17 mouse cellular contexts compared by ENCODE assay signal in the genomic region with DNA sequence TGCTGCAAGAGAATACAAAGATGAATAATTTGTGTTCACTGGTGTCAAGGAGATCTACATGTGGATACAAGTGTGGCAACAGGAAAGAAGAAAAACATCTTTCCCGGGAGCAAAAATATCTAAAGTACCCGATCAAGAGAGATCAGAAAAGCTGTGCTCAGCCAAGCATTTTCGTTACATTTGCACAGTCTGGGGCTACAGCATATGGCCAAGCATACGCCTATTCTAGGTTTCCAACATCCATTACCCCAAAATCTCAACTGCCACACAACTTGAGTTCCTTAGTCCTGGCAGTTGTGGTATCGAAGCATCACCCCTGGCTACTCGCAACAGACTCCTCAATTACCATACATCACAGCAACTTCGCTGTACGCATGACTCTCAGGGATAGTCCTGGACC. TPM values are rescaled to one million over a fixed set of nuclear protein-coding genes. Genes with fewer than 3 reads are reported as not detected.
A peak's percentile ranks its signal among the peaks of the same experiment; 100 is the strongest.
DNase-seq lines count a peak whose midpoint lies in the region; ATAC-seq and TF ChIP-seq lines count a peak whose summit lies in the region.
"Had no signal": no experiment of that assay in that cellular context is flagged by ENCODE, and none has a peak within 500 bp of the region (broad histone marks: within the 10 kb centered on the region; RNA-seq: fewer than 3 reads in every experiment).

No protein-coding gene starts in this region.

- TF ChIP-seq CTCF in forebrain, postnatal 0 days (IDR thresholded peaks at IDR 0.05; ENCODE audit: low read depth), result no peak

- no peak overlapping the region for H3K27ac ChIP-seq in forebrain, postnatal 0 days (ENCODE audit: low read depth, low read length)
- H3K27ac ChIP-seq in forebrain, embryonic 14.5 days (ENCODE audit: low read depth, low read length), result no peak overlapping the region
- H3K27ac ChIP-seq: embryonic facial prominence, embryonic 10.5 days; embryonic facial prominence, embryonic 12.5 days; forebrain, embryonic 13.5 days had no signal

- no peaks in the 10 kb centered on the region for H3K27me3 ChIP-seq in forebrain, postnatal 0 days (ENCODE audit: insufficient read depth, low read length)
- H3K27me3 ChIP-seq in forebrain, embryonic 14.5 days (replicated peaks; ENCODE audit: control insufficient read depth, insufficient read depth, low read length), result no peaks in the 10 kb centered on the region
- H3K27me3 ChIP-seq: embryonic facial prominence, embryonic 12.5 days; forebrain, embryonic 13.5 days had no signal

- H3K4me3 ChIP-seq in forebrain, postnatal 0 days (ENCODE audit: low read depth, low read length), result no peak overlapping the region
- H3K4me3 ChIP-seq in forebrain, embryonic 14.5 days (ENCODE audit: low read depth, low read length), result no peak overlapping the region
- H3K4me3 ChIP-seq: embryonic facial prominence, embryonic 10.5 days; embryonic facial prominence, embryonic 12.5 days; forebrain, embryonic 13.5 days had no signal

- H3K9ac ChIP-seq in forebrain, postnatal 0 days, result no peak overlapping the region
- H3K9ac ChIP-seq in forebrain, embryonic 14.5 days (ENCODE audit: low read length), result no peak overlapping the region
- H3K9ac ChIP-seq: embryonic facial prominence, embryonic 12.5 days; forebrain, embryonic 13.5 days had no signal

- DNase-seq in forebrain, postnatal 0 days, result peak; percentile 8
- no peak for DNase-seq in forebrain, embryonic 14.5 days (ENCODE audit: low spot score)
- peak; percentile 36 for DNase-seq in brain, adult 2 months (ENCODE audit: low read depth, low spot score)
- DNase-seq in brain, embryonic 18.5 days (ENCODE audit: low read depth, low spot score), result peak; percentile 1
- DNase-seq in adrenal gland, postnatal 36 days, result no peak
- DNase-seq: adrenal gland, adult 2 months; adrenal gland, postnatal 10 days; adrenal gland, postnatal 25 days; cerebellum, adult 11-12 months; cerebellum, adult 2 months; cerebellum, adult 9-10 months; cerebellum, postnatal 10 days; cerebellum, postnatal 25 days had no signal

- 79% methylated on average over 8 of the region's 8 CpGs for WGBS in forebrain, postnatal 0 days
- 95% methylated on average over 8 of the region's 8 CpGs for WGBS in forebrain, embryonic 14.5 days

- peak; percentile 69 for ATAC-seq in forebrain, postnatal 0 days
- no peak for ATAC-seq in forebrain, embryonic 14.5 days
- ATAC-seq: forebrain, embryonic 13.5 days had no signal

- peaks cover 8% of the 10 kb centered on the region for H3K36me3 ChIP-seq in forebrain, postnatal 0 days (ENCODE audit: insufficient read depth)
- H3K36me3 ChIP-seq in forebrain, embryonic 14.5 days (ENCODE audit: control insufficient read depth, insufficient read depth, low read length), result peaks cover 23% of the 10 kb centered on the region

- no peaks in the 10 kb centered on the region for H3K9me3 ChIP-seq in forebrain, postnatal 0 days (ENCODE audit: low read length)
- no peaks in the 10 kb centered on the region for H3K9me3 ChIP-seq in forebrain, embryonic 14.5 days (replicated peaks; ENCODE audit: control insufficient read depth, low read length)
- H3K9me3 ChIP-seq: embryonic facial prominence, embryonic 10.5 days; embryonic facial prominence, embryonic 12.5 days; forebrain, embryonic 13.5 days had no signal

- H3K4me1 ChIP-seq in forebrain, postnatal 0 days (ENCODE audit: insufficient read depth), result no peaks in the 10 kb centered on the region
- H3K4me1 ChIP-seq in forebrain, embryonic 14.5 days (ENCODE audit: control insufficient read depth, insufficient read depth, low read length), result no peaks in the 10 kb centered on the region
- H3K4me1 ChIP-seq: embryonic facial prominence, embryonic 10.5 days; embryonic facial prominence, embryonic 12.5 days; forebrain, embryonic 13.5 days had no signal

- no peak overlapping the region for H3K4me2 ChIP-seq in forebrain, postnatal 0 days (ENCODE audit: low read depth)
- no peak overlapping the region for H3K4me2 ChIP-seq in forebrain, embryonic 14.5 days (ENCODE audit: low read length)
- H3K4me2 ChIP-seq: embryonic facial prominence, embryonic 12.5 days; forebrain, embryonic 13.5 days had no signal

RNA-seq across cellular contexts. Expression of a gene that starts 8.5 kb away (rescaled TPM):
- not detected in 2 replicates for total RNA-seq in forebrain, postnatal 0 days (2014; rRNA removed)
- 0.21 and 0.54 TPM in 2 replicates for polyA plus RNA-seq in forebrain, postnatal 0 days (2015; fragmentation: Nextera tagmentation; extraction: Ambion mirVana)
- 0.36 and 0.73 TPM in 2 replicates for polyA plus RNA-seq in forebrain, embryonic 14.5 days (2014; fragmentation: Nextera tagmentation; extraction: Ambion mirVana)
- under 1 TPM in 1 of 2 experiments, not detected in 1; 0.43 TPM for total RNA-seq in adrenal gland, postnatal 36 days (2021)
- polyA plus RNA-seq: brain, embryonic 14.5 days had no signal

Comparison
In these comparisons a context has a peak if more than half of its experiments do, and no peak if none do; other contexts are left out.
1. DNase-seq: peak in forebrain, postnatal 0 days (single experiment), brain, adult 2 months (single experiment) and brain, embryonic 18.5 days (single experiment); none in forebrain, embryonic 14.5 days (single experiment) and adrenal gland, postnatal 36 days (0 of 2).